Mouse (Mus musculus): ENCODE data around the gene Ccl11. TPM values are rescaled to one million over a fixed set of nuclear protein-coding genes. Genes with fewer than 3 reads are reported as not detected.

Gene Ccl11
- polyA plus RNA-seq (2012; rRNA removed): 0.72 and 1.1 TPM in 2 replicates

DNA sequence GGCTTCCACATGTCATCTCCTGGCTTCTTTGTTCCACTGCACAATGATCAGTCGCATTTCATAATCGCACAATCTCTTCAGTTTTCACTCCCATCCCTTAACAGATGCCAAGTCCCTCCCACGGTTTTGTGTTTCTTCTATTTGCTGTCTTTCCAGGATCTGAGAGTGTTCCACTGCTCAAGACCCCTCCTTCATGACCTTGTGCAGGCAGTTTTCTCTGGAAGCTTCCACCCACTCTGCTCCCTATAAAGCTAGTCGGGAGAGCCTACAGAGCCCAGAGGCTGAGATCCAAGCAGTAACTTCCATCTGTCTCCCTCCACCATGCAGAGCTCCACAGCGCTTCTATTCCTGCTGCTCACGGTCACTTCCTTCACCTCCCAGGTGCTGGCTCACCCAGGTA lies at the start of gene Ccl11:
Ccl11 (plus strand) TSS at position 178 of the 400 bp plus-strand sequence.
- no peak for DNase-seq (ENCODE audit: low read depth in 1 of 2, low spot score in 2 of 2)
- 83% methylated on average over 6 of the region's 6 CpGs for whole genome bisulfite sequencing
- Histone ChIP-seq H3K27me3 (ENCODE audit: control insufficient read depth, insufficient read depth, low read length) (no peaks in the 10 kb centered on the region), H3K4me1 (ENCODE audit: control insufficient read depth, insufficient read depth, insufficient read length) (no peaks in the 10 kb centered on the region), H3K27ac (ENCODE audit: insufficient read depth, low read length) (no peak within 1 kb of the TSS), H3K36me3 (ENCODE audit: control insufficient read depth, insufficient read depth, low read length) (no peaks in the 10 kb centered on the region), H3K4me3 (ENCODE audit: extremely low read depth, insufficient read depth, insufficient read length) (no peak within 1 kb of the TSS)
- TF ChIP-seq POLR2A (IDR thresholded peaks at IDR 0.05; ENCODE audit: low read depth, low read length) (no peak), CTCF (IDR thresholded peaks at IDR 0.05; ENCODE audit: extremely low read depth, insufficient read depth, insufficient read length, insufficient replicate concordance) (no peak)

DNA sequence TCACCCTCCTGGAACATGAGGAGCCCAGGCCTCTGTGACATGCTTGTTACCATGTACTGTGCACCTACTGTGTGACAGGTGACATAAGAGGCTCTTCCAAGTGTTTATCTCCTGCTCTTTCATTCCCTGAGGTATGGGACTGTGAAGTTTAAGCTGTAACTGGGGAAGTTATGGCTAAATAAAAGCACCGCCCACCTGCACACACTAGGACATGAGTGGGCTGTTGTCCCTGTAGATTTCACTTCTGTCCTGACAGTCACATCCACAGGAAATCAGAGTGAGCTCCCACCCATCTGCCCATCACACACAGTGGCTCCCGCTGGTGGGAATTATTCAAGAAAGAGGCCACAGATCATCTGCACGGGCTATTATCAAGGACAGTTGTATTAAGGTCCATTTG lies 47.5 kb upstream of the Ccl11 start:
- Histone ChIP-seq H3K36me3 (ENCODE audit: control insufficient read depth, insufficient read depth, low read length) (no peaks in the 10 kb centered on the region), H3K27ac (ENCODE audit: insufficient read depth, low read length) (no peak overlapping the region), H3K4me1 (ENCODE audit: control insufficient read depth, insufficient read depth, insufficient read length) (no peaks in the 10 kb centered on the region; the same call in 1 of the 2 replicates), H3K4me3 (ENCODE audit: extremely low read depth, insufficient read depth, insufficient read length) (no peak overlapping the region), H3K27me3 (ENCODE audit: control insufficient read depth, insufficient read depth, low read length) (no peaks in the 10 kb centered on the region)
- TF ChIP-seq CTCF (IDR thresholded peaks at IDR 0.05; ENCODE audit: extremely low read depth, insufficient read depth, insufficient read length, insufficient replicate concordance): no peak
- TF ChIP-seq POLR2A (IDR thresholded peaks at IDR 0.05; ENCODE audit: low read depth, low read length): no peak
- WGBS: 86% methylated on average over 3 of the region's 3 CpGs
- DNase-seq (ENCODE audit: low read depth in 1 of 2, low spot score in 2 of 2): no peak

DNA sequence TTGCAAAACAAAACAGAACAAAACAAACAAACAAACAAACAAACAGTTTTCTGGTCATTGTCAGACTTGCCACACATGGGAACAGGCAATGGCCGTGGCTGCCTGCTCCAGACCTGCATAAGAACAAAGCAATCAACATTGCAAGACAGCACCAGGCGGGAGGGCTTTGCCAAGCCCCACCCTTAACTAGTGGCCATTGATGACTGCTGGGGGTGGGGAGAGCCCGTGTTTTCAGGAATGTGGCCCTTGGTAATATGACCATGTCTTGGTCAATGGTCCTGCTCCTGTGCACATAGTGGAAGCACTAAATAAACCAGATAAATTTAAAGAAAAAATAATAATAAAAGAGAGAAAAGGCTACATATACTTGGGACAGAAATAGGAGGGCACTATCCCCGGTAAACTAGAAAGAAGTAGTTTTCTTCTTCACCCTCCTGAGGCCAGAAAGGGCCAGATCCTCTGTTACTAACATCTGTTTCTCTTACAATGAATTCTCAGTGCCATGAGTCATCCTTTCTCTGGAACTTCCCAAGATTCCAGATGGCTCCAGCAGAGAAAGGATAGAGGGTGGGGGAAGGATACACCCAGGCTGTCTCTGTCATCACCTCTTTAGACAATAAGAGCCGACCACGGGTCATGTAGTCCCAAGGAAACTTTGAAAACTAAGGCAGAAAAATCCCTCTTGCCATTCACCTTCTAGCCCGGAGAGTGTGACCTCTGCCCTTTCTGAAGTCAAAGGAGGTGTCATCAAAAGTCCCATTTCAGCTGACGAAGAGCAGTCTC lies 46.0 kb upstream of the Ccl11 start:
- 73% methylated on average over 8 of the region's 8 CpGs for WGBS
- Histone ChIP-seq H3K27me3 (ENCODE audit: control insufficient read depth, insufficient read depth, low read length) (no peaks in the 10 kb centered on the region), H3K4me1 (ENCODE audit: control insufficient read depth, insufficient read depth, insufficient read length) (no peaks in the 10 kb centered on the region; the same call in 1 of the 2 replicates), H3K36me3 (ENCODE audit: control insufficient read depth, insufficient read depth, low read length) (no peaks in the 10 kb centered on the region), H3K27ac (ENCODE audit: insufficient read depth, low read length) (no peak overlapping the region), H3K4me3 (ENCODE audit: extremely low read depth, insufficient read depth, insufficient read length) (no peak overlapping the region)
- no peak for TF ChIP-seq POLR2A (IDR thresholded peaks at IDR 0.05; ENCODE audit: low read depth, low read length)
- no peak for TF ChIP-seq CTCF (IDR thresholded peaks at IDR 0.05; ENCODE audit: extremely low read depth, insufficient read depth, insufficient read length, insufficient replicate concordance)
- DNase-seq (ENCODE audit: low read depth in 1 of 2, low spot score in 2 of 2): no peak

DNA sequence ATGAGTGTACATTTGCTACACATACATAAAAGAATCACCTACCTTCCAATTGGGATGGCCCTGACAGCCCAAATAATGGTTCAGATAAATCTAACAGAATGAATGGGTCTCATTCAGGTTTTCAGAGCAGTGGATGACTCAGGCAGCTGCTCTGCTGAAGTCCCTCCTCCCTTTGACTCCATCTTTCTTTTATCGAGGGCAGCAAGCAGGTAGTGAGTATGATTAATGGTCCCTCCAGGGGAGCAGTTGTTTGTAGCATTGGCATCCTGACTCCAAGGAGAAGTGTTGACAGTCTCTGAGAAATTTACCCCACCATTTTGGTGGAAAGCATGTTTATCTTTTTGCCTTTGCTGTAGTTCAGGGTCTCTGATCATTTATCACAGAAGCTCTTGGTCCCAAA lies 43.9 kb upstream of the Ccl11 start:
- no peak for DNase-seq (ENCODE audit: low read depth in 1 of 2, low spot score in 2 of 2)
- WGBS: 36% methylated on average over 1 of the region's 1 CpGs
- Histone ChIP-seq H3K27ac (ENCODE audit: insufficient read depth, low read length) (no peak overlapping the region), H3K4me1 (ENCODE audit: control insufficient read depth, insufficient read depth, insufficient read length) (no peaks in the 10 kb centered on the region), H3K27me3 (ENCODE audit: control insufficient read depth, insufficient read depth, low read length) (no peaks in the 10 kb centered on the region), H3K36me3 (ENCODE audit: control insufficient read depth, insufficient read depth, low read length) (no peaks in the 10 kb centered on the region), H3K4me3 (ENCODE audit: extremely low read depth, insufficient read depth, insufficient read length) (no peak overlapping the region)
- TF ChIP-seq CTCF (IDR thresholded peaks at IDR 0.05; ENCODE audit: extremely low read depth, insufficient read depth, insufficient read length, insufficient replicate concordance) (no peak), POLR2A (IDR thresholded peaks at IDR 0.05; ENCODE audit: low read depth, low read length) (no peak)

DNA sequence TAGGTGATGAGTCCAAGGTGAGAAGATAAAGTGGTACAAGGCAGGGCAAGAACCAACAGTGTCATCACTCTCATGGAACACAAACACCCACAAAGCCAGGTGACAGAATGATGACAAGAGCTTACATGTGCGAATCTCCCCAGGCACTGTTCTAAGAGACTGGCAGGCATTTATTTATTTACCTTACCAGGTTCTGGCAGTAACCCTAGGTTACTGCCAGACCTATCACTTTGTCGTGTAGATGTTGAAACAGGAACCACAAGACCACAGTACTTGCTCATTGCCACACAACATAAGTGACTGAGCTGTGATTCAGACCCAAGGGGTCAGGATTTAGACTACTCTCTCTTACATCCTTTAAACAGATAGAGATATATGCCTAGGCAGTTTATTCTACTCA lies 42.6 kb upstream of the Ccl11 start:
- H3K4me3 ChIP-seq (ENCODE audit: extremely low read depth, insufficient read depth, insufficient read length): no peak overlapping the region
- H3K27me3 ChIP-seq (ENCODE audit: control insufficient read depth, insufficient read depth, low read length): no peaks in the 10 kb centered on the region
- no peak overlapping the region for H3K27ac ChIP-seq (ENCODE audit: insufficient read depth, low read length)
- H3K36me3 ChIP-seq (ENCODE audit: control insufficient read depth, insufficient read depth, low read length): no peaks in the 10 kb centered on the region
- DNase-seq (ENCODE audit: low read depth in 1 of 2, low spot score in 2 of 2): no peak
- 38% methylated on average over 2 of the region's 2 CpGs for WGBS
- no peak for TF ChIP-seq CTCF (IDR thresholded peaks at IDR 0.05; ENCODE audit: extremely low read depth, insufficient read depth, insufficient read length, insufficient replicate concordance)
- H3K4me1 ChIP-seq (ENCODE audit: control insufficient read depth, insufficient read depth, insufficient read length): no peaks in the 10 kb centered on the region

DNA sequence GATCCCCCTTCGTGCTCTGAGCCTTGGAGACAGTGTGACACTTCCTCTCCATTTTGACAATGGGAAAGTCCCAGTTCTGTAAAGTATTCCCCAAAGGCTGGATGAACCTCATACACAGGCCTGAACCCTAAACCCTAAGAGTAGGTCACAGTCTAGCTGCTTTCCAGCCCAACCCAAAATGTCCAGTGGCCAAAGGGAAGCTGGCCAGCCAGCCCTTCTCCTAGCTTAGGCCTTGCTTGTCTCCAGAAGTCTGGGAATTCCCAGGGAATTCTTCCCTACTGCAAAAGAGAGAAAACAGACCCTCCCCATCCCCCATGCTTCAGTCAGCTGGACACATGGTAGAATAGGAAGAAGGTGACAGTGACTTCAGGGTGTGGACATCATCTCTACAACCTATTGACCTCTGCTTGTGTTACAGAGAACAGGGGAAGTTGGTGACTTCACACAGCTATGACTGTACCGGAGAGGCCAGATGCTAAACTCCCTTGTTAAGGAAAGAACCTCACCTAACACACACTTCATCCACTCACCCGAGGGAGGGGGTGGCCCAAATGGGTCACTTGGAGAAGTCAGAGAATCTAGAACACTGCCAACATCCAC lies 41.3 kb upstream of the Ccl11 start:
- no peaks in the 10 kb centered on the region for H3K4me1 ChIP-seq (ENCODE audit: control insufficient read depth, insufficient read depth, insufficient read length)
- no peak for DNase-seq (ENCODE audit: low read depth in 1 of 2, low spot score in 2 of 2)
- no peak overlapping the region for H3K27ac ChIP-seq (ENCODE audit: insufficient read depth, low read length)
- H3K36me3 ChIP-seq (ENCODE audit: control insufficient read depth, insufficient read depth, low read length): no peaks in the 10 kb centered on the region
- H3K4me3 ChIP-seq (ENCODE audit: extremely low read depth, insufficient read depth, insufficient read length): no peak overlapping the region
- 66% methylated on average over 3 of the region's 3 CpGs for WGBS
- no peaks in the 10 kb centered on the region for H3K27me3 ChIP-seq (ENCODE audit: control insufficient read depth, insufficient read depth, low read length)
- TF ChIP-seq POLR2A (IDR thresholded peaks at IDR 0.05; ENCODE audit: low read depth, low read length) (no peak), CTCF (IDR thresholded peaks at IDR 0.05; ENCODE audit: extremely low read depth, insufficient read depth, insufficient read length, insufficient replicate concordance) (no peak)

DNA sequence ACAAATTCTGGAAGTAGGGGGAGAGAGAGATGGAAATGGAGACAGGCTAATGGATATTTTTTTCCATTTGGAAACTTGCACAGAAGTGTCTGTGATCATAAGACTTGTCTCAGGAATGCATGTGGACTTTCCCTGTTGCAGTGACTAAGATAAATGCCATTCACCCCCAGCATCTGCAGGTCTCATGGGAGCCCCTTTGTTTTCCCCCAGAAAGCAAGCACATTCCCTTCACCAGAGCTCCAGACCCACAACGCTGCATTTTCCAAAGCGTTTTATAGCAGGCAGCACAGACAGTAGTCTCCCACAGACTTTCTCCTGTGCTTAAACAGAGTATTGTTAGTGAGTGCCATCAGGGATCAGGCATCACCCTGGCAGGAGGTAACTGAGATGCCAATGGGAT lies 38.2 kb upstream of the Ccl11 start:
- Histone ChIP-seq H3K36me3 (ENCODE audit: control insufficient read depth, insufficient read depth, low read length) (no peaks in the 10 kb centered on the region), H3K27me3 (ENCODE audit: control insufficient read depth, insufficient read depth, low read length) (no peaks in the 10 kb centered on the region), H3K4me3 (ENCODE audit: extremely low read depth, insufficient read depth, insufficient read length) (no peak overlapping the region), H3K27ac (ENCODE audit: insufficient read depth, low read length) (no peak overlapping the region), H3K4me1 (ENCODE audit: control insufficient read depth, insufficient read depth, insufficient read length) (no peaks in the 10 kb centered on the region)
- WGBS: 69% methylated on average over 2 of the region's 2 CpGs
- no peak for DNase-seq (ENCODE audit: low read depth in 1 of 2, low spot score in 2 of 2)
- TF ChIP-seq CTCF (IDR thresholded peaks at IDR 0.05; ENCODE audit: extremely low read depth, insufficient read depth, insufficient read length, insufficient replicate concordance): no peak
- no peak for TF ChIP-seq POLR2A (IDR thresholded peaks at IDR 0.05; ENCODE audit: low read depth, low read length)
